Mouse (Mus musculus) thymus, postnatal 0 days (tissue): Measurements from ENCODE around the gene Sema4b. TPM values are rescaled to one million over a fixed set of nuclear protein-coding genes. Genes with fewer than 3 reads are reported as not detected.
A peak's percentile ranks its signal among the peaks of the same experiment; 100 is the strongest.

Source experiments
- DNase-seq: peaks from one replicate; pipeline ENCODE4 v3.0.0-alpha.2; 2015; ENCODE audit warnings: low spot score
- polyA plus RNA-seq: library from polyadenylated mRNA; unstranded; fragments of >200 nt; fragmentation: Nextera tagmentation; extraction: Ambion mirVana; gene quantifications from 2 replicates; pipeline ENCODE4 v1.2.1, GENCODE M21; 2015

Gene Sema4b
- 16.8 and 20.9 TPM in 2 replicates for polyA plus RNA-seq

DNA sequence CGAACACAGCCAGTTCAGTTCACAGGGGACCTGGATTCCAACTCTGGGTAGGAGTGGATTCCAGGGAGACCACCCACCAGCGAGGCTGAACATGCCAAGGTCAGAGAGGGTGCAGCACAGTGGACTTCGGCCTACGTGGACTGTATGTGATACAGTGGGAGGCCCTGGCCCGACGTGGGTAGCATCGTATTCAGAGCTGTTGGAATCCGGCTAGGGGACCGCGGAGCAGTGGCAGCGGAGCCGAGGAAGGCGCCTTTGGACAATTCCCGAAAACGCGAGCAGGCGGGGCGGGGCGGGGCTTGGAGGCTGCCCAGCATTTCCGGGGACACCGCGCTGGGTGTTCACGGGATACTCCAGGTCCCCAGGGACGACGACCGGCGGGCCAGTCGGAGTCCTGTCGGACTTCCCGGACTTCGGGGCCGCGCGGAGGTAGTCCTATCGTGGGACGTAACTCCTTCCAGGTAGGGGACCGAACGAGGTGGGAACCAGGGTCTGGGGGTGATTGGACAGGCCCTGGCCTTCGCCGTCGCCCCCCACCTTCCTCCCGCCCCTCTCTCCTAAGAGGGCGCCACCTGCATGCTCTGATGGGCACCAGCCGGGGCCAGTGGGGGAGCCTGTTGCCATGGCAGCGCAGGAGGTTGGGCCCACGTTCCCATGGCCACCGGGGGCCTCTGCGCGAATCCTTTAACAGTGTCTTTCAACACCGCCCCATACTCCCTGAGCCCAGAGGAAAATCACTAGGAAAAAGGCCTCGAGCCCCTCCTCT, at the start of gene Sema4b:
TSS of gene Sema4b (plus strand) at position 311 of the 766 bp plus-strand sequence.
- DNase-seq, result peak; percentile 89

DNA sequence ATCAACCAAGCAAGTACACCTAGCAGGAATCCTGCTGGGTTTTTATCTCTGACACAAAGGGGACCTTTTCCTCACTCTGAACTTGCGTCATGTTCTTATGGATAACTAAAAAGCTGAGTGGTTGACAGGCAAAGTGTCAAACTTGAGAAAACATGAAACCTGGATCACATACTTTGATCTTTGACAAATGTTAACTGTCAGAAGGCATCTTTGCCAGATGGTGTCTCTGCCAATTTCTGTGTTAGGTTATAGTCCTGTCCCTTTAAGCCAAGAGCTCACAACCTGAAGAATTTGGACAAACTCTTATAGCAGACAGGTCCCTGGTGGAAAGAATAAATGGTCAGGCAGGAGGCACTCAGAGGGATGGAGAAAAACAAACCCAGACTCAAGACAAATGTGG, 48.3 kb upstream of the Sema4b start:
- no peak for DNase-seq

DNA sequence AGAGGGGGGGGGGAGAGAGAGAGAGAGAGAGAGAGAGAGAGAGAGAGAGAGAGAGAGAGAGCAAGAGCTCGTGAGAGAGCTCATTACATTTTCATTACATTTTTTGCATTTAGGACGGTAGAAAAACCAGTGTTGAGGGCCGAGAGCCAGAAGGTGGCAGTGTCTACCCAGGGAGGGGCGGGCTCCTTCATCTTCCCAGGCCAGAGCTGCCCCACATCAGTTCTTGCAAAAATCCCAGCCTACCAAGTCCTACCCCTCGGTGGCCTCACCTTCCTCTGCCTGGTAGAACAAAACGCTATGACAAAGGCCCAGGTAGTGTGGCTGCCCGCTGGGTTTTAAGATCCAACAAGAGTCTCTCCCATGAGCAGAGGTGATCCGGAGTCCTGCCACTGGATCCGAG, 45.8 kb upstream of the Sema4b start:
- DNase-seq, result peak; percentile 75

GRCm38 (mm10) chr7:80143331-80144273, 43.0 kb upstream of the Sema4b start:
- DNase-seq, result peak; percentile 44

DNA sequence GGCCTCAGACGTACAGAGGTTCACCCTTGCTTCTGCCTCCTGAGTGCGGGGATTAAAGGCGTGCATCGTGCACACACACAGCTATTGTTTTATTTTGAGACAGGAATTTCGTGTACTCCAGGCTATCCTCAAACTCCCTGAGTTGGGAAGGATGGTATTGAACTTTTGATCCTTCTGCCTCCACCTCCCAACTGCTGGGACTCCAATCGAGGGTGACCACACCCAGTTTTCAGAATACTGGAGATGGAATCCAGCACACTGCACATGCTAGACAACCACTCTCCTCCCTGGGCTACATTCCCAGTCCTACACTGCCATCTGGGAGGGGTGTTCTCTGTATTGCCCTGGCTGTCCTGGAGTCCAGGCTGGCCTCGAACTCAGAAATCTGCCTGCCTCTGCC, 41.9 kb upstream of the Sema4b start:
- no peak for DNase-seq

- peak; percentile 44 for DNase-seq
Measured at GRCm38 (mm10) chr7:80146077-80146476, 40.6 kb upstream of the Sema4b start.

GRCm38 (mm10) chr7:80149356-80149755, 37.3 kb upstream of the Sema4b start:
- no peak for DNase-seq

GRCm38 (mm10) chr7:80152152-80152551, 34.5 kb upstream of the Sema4b start:
- peak; percentile 40 for DNase-seq

GRCm38 (mm10) chr7:80152756-80153155, 33.9 kb upstream of the Sema4b start:
- DNase-seq, result no peak

- no peak for DNase-seq
Measured at GRCm38 (mm10) chr7:80154689-80155088, 32.0 kb upstream of the Sema4b start.

DNA sequence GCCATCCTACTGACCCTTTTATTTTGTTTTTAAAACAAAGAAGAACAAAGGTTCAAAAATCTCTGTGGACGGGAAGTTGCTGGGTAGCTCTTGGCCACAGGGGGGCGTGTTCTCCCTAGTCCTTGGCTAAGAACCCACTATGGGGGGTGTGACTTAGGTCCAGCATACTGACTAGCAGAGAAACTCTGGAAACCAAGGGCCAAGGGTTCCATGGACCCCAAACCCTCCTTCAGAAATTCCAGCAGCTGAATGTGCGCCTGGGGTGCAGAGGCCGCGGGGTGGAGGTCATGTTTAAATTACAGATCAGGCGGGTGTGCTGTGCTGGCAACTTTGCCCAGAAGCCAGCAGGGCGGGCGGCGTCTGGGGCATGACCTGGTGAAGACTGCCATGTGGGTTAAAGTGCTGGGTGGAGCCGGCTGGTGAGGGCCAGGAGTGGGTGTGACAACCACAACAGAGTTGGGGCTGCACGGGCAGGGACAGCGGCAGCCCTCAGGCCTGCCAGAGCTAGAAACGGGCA, 29.9 kb upstream of the Sema4b start:
- peak; percentile 54 for DNase-seq

GRCm38 (mm10) chr7:80158496-80159268, 28.0 kb upstream of the Sema4b start:
- no peak for DNase-seq

GRCm38 (mm10) chr7:80160293-80160944, 26.2 kb upstream of the Sema4b start:
- DNase-seq, result no peak

DNA sequence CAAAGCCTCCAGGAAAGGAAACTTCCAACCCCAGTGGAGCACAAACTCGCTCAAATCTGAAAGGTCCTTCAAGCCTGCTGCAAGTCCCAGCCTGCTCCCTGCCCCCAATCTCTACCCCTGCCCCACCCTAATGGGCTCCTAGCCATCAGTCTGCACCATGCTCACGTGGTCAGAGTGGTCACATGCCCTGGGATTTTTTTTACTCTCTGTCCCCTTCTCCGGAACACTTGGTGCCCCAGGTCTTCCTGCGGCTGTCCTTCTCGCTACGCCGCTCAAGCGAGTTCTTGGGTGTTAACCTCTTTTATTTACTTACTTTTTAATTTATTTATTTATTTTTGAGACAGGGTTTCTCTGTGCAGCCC, 25.7 kb upstream of the Sema4b start:
- no peak for DNase-seq

DNA sequence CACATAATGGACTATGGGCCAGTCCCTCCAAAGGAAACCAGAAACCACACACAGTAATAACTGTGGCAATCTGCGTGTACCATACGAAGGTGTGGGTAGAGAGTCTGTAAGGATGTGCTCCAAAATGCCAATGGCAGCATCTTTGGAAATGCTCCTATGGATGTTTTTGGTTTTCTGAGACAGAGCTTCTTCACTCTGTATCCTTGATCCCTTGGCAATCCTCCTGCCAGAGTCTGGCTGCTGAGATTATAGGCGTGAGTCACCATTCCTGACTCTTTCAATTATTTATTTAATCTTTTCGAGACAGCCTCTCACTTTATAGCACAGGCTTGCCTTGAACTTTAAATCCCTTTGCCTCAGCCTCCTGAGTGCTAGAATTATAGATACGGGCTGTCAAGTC, 21.2 kb upstream of the Sema4b start:
- DNase-seq, result no peak

GRCm38 (mm10) chr7:80166740-80167139, 19.9 kb upstream of the Sema4b start:
- no peak for DNase-seq

GRCm38 (mm10) chr7:80169847-80170246, 16.8 kb upstream of the Sema4b start:
- no peak for DNase-seq

- DNase-seq, result no peak
Measured at GRCm38 (mm10) chr7:80171345-80171744, 15.3 kb upstream of the Sema4b start.

GRCm38 (mm10) chr7:80172069-80172956, 14.3 kb upstream of the Sema4b start:
- no peak for DNase-seq

- DNase-seq, result no peak
Measured at GRCm38 (mm10) chr7:80176159-80176558, 10.5 kb upstream of the Sema4b start.
